Mouse (Mus musculus) lung, embryonic 15.5 days (tissue): Measurements from ENCODE around the gene Anks1b. TPM values are rescaled to one million over a fixed set of nuclear protein-coding genes. Genes with fewer than 3 reads are reported as not detected.

Source experiments
- ATAC-seq: fragments of 200-750 bp; cut with Nextera tagmentation; 2 replicates; pipeline ENCODE4 v1.8.0; 2017; ENCODE audit warnings: moderate number of reproducible peaks, borderline replicate concordance; ENCODE audit not compliant: low FRiP score, low TSS enrichment; ENCODE audit errors: extremely low read depth
- H3K27ac ChIP-seq: fragments of 300-500 bp; sonication (generic); 2 replicates; pipeline ENCODE4 v1.5.1; 2015; ENCODE audit warnings: moderate library complexity, mild to moderate bottlenecking, inconsistent platforms
- H3K27me3 ChIP-seq: fragments of 300-500 bp; sonication (generic); 2 replicates; pipeline ENCODE4 v1.6.1; 2015; ENCODE audit warnings: inconsistent platforms
- H3K36me3 ChIP-seq: fragments of 300-500 bp; sonication (generic); 2 replicates; pipeline ENCODE4 v1.6.1; 2015; ENCODE audit warnings: inconsistent platforms
- H3K4me1 ChIP-seq: fragments of 300-500 bp; sonication (generic); 2 replicates; pipeline ENCODE4 v1.6.1; 2015; ENCODE audit warnings: inconsistent platforms
- H3K4me2 ChIP-seq: fragments of 300-500 bp; sonication (generic); 2 replicates; pipeline ENCODE4 v1.6.1; 2015; ENCODE audit warnings: inconsistent platforms, mild to moderate bottlenecking, moderate library complexity
- H3K4me3 ChIP-seq: fragments of 300-500 bp; sonication (generic); 2 replicates; pipeline ENCODE4 v1.5.1; 2015; ENCODE audit warnings: mild to moderate bottlenecking, inconsistent platforms
- H3K9ac ChIP-seq: fragments of 300-500 bp; sonication (generic); 2 replicates; pipeline ENCODE4 v1.6.1; 2015; ENCODE audit warnings: inconsistent platforms
- H3K9me3 ChIP-seq: fragments of 300-500 bp; sonication (generic); 2 replicates; pipeline ENCODE4 v1.6.1; 2016; ENCODE audit warnings: inconsistent platforms
- WGBS: fragments of 180-500 bp; shearing (Covaris S2); methylation state at CpG from one replicate; pipeline ENCODE4 v1.1.7; 2015; 5-methylcytosine and 5-hydroxymethylcytosine counted together
- polyA plus RNA-seq: library from polyadenylated mRNA; unstranded; fragments of >200 nt; fragmentation: Nextera tagmentation; extraction: Ambion mirVana; gene quantifications from 2 replicates; pipeline ENCODE4 v1.2.1, GENCODE M21; 2015

Gene Anks1b
- polyA plus RNA-seq, 1 experiment from 2014 or later: 0.47 TPM

- no peak overlapping the region; the same call in 1 of the 2 replicates for H3K4me2 ChIP-seq
- peaks cover 10% of the 10 kb centered on the region for H3K4me1 ChIP-seq
- no peaks in the 10 kb centered on the region for H3K9me3 ChIP-seq
- ATAC-seq: no peak
- H3K27ac ChIP-seq: no peak overlapping the region
- WGBS: 34% methylated on average over 4 of the region's 4 CpGs
- H3K27me3 ChIP-seq: peaks cover 46% of the 10 kb centered on the region
- no peaks in the 10 kb centered on the region for H3K36me3 ChIP-seq
- H3K9ac ChIP-seq: no peak overlapping the region
- H3K4me3 ChIP-seq: no peak overlapping the region
These were observed 1097.3 kb downstream of the Anks1b start for GRCm38 (mm10) chr10:90970560-90970959.

GRCm38 (mm10) chr10:90974084-90974483 is 1100.8 kb downstream of the Anks1b start:
- Histone ChIP-seq H3K4me1 (peaks cover 10% of the 10 kb centered on the region), H3K36me3 (no peaks in the 10 kb centered on the region), H3K9me3 (no peaks in the 10 kb centered on the region), H3K4me3 (no peak overlapping the region), H3K9ac (no peak overlapping the region), H3K27me3 (peaks cover 19% of the 10 kb centered on the region), H3K27ac (no peak overlapping the region), H3K4me2 (no peak overlapping the region)
- no peak for ATAC-seq
- 56% methylated on average over 2 of the region's 2 CpGs for WGBS

GRCm38 (mm10) chr10:90974491-90974890 is 1101.2 kb downstream of the Anks1b start:
- Histone ChIP-seq H3K4me1 (peaks cover 7% of the 10 kb centered on the region), H3K27ac (no peak overlapping the region), H3K4me2 (no peak overlapping the region), H3K4me3 (no peak overlapping the region), H3K36me3 (no peaks in the 10 kb centered on the region), H3K27me3 (peaks cover 15% of the 10 kb centered on the region), H3K9me3 (no peaks in the 10 kb centered on the region), H3K9ac (no peak overlapping the region)
- no peak for ATAC-seq
- 69% methylated on average over 6 of the region's 6 CpGs for WGBS

GRCm38 (mm10) chr10:90981811-90982210 is 1108.5 kb downstream of the Anks1b start:
- H3K4me2 ChIP-seq: no peak overlapping the region
- no peaks in the 10 kb centered on the region for H3K36me3 ChIP-seq
- no peak overlapping the region for H3K9ac ChIP-seq
- ATAC-seq: no peak
- no peaks in the 10 kb centered on the region for H3K4me1 ChIP-seq
- 79% methylated on average over 4 of the region's 4 CpGs for WGBS
- no peaks in the 10 kb centered on the region for H3K27me3 ChIP-seq
- no peaks in the 10 kb centered on the region for H3K9me3 ChIP-seq
- no peak overlapping the region for H3K4me3 ChIP-seq
- no peak overlapping the region for H3K27ac ChIP-seq

GRCm38 (mm10) chr10:90983046-90983445 is 1109.7 kb downstream of the Anks1b start:
- 53% methylated on average over 8 of the region's 8 CpGs for WGBS
- peak; percentile 42; the same call in 1 of the 2 replicates for ATAC-seq
- Histone ChIP-seq H3K4me1 (no peaks in the 10 kb centered on the region), H3K27me3 (no peaks in the 10 kb centered on the region), H3K4me3 (no peak overlapping the region), H3K4me2 (no peak overlapping the region), H3K27ac (no peak overlapping the region), H3K36me3 (no peaks in the 10 kb centered on the region), H3K9me3 (no peaks in the 10 kb centered on the region), H3K9ac (no peak overlapping the region)

- 85% methylated on average over 6 of the region's 6 CpGs for WGBS
- Histone ChIP-seq H3K4me1 (no peaks in the 10 kb centered on the region), H3K4me2 (no peak overlapping the region), H3K9ac (no peak overlapping the region), H3K27ac (no peak overlapping the region), H3K4me3 (no peak overlapping the region), H3K27me3 (no peaks in the 10 kb centered on the region), H3K9me3 (no peaks in the 10 kb centered on the region), H3K36me3 (peaks cover 17% of the 10 kb centered on the region)
- no peak for ATAC-seq
These were observed 1117.0 kb downstream of the Anks1b start for GRCm38 (mm10) chr10:90990340-90990739.

- 83% methylated on average over 6 of the region's 6 CpGs for WGBS
These were observed 1118.9 kb downstream of the Anks1b start for GRCm38 (mm10) chr10:90992237-90992636.

GRCm38 (mm10) chr10:90993869-90994268 is 1120.6 kb downstream of the Anks1b start:
- Histone ChIP-seq H3K4me1 (no peaks in the 10 kb centered on the region), H3K9me3 (no peaks in the 10 kb centered on the region), H3K36me3 (peaks cover 28% of the 10 kb centered on the region), H3K27ac (no peak overlapping the region), H3K4me3 (no peak overlapping the region), H3K4me2 (no peak overlapping the region), H3K9ac (no peak overlapping the region), H3K27me3 (no peaks in the 10 kb centered on the region)
- 85% methylated on average over 5 of the region's 5 CpGs for WGBS
- ATAC-seq: no peak

More at GRCm38 (mm10) chr10:90992237-90992636, 1118.9 kb downstream of the Anks1b start:
- no peak overlapping the region for H3K4me2 ChIP-seq
- H3K27ac ChIP-seq: no peak overlapping the region
- no peak for ATAC-seq
- no peaks in the 10 kb centered on the region for H3K9me3 ChIP-seq
- no peak overlapping the region for H3K4me3 ChIP-seq
- no peaks in the 10 kb centered on the region for H3K4me1 ChIP-seq
- no peak overlapping the region for H3K9ac ChIP-seq
- H3K36me3 ChIP-seq: peaks cover 28% of the 10 kb centered on the region
- no peaks in the 10 kb centered on the region for H3K27me3 ChIP-seq

- no peak for ATAC-seq
- no peaks in the 10 kb centered on the region for H3K4me1 ChIP-seq
- no peak overlapping the region for H3K27ac ChIP-seq
- peaks cover 15% of the 10 kb centered on the region for H3K36me3 ChIP-seq
- WGBS: 79% methylated on average over 5 of the region's 5 CpGs
- no peaks in the 10 kb centered on the region for H3K9me3 ChIP-seq
- H3K9ac ChIP-seq: no peak overlapping the region
- H3K4me3 ChIP-seq: no peak overlapping the region
- H3K27me3 ChIP-seq: no peaks in the 10 kb centered on the region
- H3K4me2 ChIP-seq: no peak overlapping the region
These were observed 1126.6 kb downstream of the Anks1b start for GRCm38 (mm10) chr10:90999899-91000298.

- Histone ChIP-seq H3K4me3 (no peak overlapping the region), H3K4me2 (no peak overlapping the region), H3K4me1 (no peaks in the 10 kb centered on the region), H3K36me3 (0 out of 2 replicates have a peak, but pooled peaks cover 7% of the 10 kb centered on the region), H3K9ac (no peak overlapping the region), H3K27me3 (no peaks in the 10 kb centered on the region), H3K27ac (no peak overlapping the region), H3K9me3 (no peaks in the 10 kb centered on the region)
- peak; percentile 55; the same call in 1 of the 2 replicates for ATAC-seq
- WGBS: 53% methylated on average over 13 of the region's 13 CpGs
These were observed 1128.1 kb downstream of the Anks1b start for GRCm38 (mm10) chr10:91001421-91001820.

GRCm38 (mm10) chr10:91005858-91006538 is 1132.7 kb downstream of the Anks1b start:
- Histone ChIP-seq H3K27ac (no peak overlapping the region; the same call in 1 of the 2 replicates), H3K9me3 (no peaks in the 10 kb centered on the region)

More at GRCm38 (mm10) chr10:91005858-91006538, 1132.7 kb downstream of the Anks1b start:
- H3K27me3 ChIP-seq: no peaks in the 10 kb centered on the region
- no peak overlapping the region for H3K4me2 ChIP-seq
- ATAC-seq: no peak
- H3K4me3 ChIP-seq: no peak overlapping the region
- 60% methylated on average over 12 of the region's 12 CpGs for WGBS
- no peak overlapping the region for H3K9ac ChIP-seq
- H3K36me3 ChIP-seq: peaks cover 5% of the 10 kb centered on the region
- no peaks in the 10 kb centered on the region for H3K4me1 ChIP-seq
